Mouse (Mus musculus): ENCODE data around the gene Smc6. TPM values are rescaled to one million over a fixed set of nuclear protein-coding genes. Genes with fewer than 3 reads are reported as not detected.

Gene Smc6
- polyA plus RNA-seq, 1 experiment = 63.3 TPM

DNA sequence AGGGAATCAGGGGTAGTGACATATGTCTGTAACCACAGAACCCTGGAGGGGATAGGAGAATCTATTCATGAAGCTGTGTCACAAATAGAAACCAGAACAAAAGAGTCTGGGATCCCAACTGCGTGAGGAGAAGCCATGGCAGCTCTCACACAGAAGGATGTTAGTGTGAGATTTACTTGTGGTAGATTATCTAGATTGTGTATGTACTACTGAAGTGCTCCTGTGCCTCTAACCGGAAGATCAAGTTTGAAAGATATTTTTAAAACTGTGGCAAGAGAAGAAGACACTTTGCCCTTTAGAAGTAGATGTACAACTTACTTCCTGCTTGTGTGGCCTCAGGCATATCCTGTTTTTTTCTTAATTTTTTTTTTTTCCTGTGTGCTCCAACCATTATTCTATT lies 35.4 kb upstream of the Smc6 start:
- Histone ChIP-seq H3K4me1 (ENCODE audit: control insufficient read depth, insufficient read depth, low read length) (no peaks in the 10 kb centered on the region), H3K4me3 (ENCODE audit: insufficient read depth, low read length) (no peak overlapping the region), H3K27ac (ENCODE audit: insufficient read depth, low read depth, low read length) (no peak overlapping the region)
- TF ChIP-seq CTCF (IDR thresholded peaks at IDR 0.05; ENCODE audit: low read depth, low read length) = no peak
- no peak for TF ChIP-seq POLR2A (IDR thresholded peaks at IDR 0.05; ENCODE audit: borderline replicate concordance, low read depth, low read length)

DNA sequence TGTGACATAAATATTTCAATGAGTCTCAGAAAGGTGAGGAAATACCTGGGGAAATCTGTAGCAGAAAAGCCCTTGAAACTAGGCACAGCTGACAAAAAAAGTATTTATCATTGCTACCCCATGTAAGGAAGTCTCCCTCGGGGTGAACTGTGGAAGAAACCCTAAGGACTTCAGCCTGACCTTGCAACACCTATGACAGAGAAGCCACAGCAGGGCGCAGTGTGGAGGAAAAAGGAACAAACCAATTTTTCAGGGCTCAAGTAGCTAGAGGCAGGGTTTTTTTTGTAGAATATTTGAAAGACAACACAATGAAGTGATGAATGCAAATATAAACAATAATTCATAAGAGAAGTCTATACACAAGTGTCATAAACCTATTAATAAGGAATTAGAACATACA lies 29.7 kb upstream of the Smc6 start:
- TF ChIP-seq CTCF (IDR thresholded peaks at IDR 0.05; ENCODE audit: low read depth, low read length) (no peak), POLR2A (IDR thresholded peaks at IDR 0.05; ENCODE audit: borderline replicate concordance, low read depth, low read length) (no peak)
- Histone ChIP-seq H3K4me3 (ENCODE audit: insufficient read depth, low read length) (no peak overlapping the region), H3K4me1 (ENCODE audit: control insufficient read depth, insufficient read depth, low read length) (no peaks in the 10 kb centered on the region), H3K27ac (ENCODE audit: insufficient read depth, low read depth, low read length) (no peak overlapping the region)

DNA sequence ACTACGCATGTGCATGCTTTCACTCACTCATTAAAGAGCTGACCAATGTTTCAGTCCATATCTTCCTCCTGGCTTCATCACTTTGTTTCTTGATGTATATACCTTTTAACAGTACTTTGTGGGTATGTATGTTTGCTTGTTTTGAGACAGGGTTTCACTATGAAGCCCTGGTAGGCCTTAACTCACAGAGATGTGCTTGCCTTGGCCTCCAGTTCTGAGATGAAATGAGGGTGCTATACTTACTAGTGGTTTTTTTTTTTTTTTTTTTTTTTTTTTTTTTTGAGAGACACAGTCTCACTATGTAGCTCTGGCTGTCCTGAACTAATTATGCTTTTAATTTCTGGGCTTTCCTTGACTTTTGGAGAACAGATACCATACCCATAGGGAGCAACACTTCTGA lies 18.2 kb upstream of the Smc6 start:
- Histone ChIP-seq H3K4me3 (ENCODE audit: insufficient read depth, low read length) (no peak overlapping the region), H3K4me1 (ENCODE audit: control insufficient read depth, insufficient read depth, low read length) (no peaks in the 10 kb centered on the region), H3K27ac (ENCODE audit: insufficient read depth, low read depth, low read length) (no peak overlapping the region)
- TF ChIP-seq POLR2A (IDR thresholded peaks at IDR 0.05; ENCODE audit: borderline replicate concordance, low read depth, low read length) = no peak

DNA sequence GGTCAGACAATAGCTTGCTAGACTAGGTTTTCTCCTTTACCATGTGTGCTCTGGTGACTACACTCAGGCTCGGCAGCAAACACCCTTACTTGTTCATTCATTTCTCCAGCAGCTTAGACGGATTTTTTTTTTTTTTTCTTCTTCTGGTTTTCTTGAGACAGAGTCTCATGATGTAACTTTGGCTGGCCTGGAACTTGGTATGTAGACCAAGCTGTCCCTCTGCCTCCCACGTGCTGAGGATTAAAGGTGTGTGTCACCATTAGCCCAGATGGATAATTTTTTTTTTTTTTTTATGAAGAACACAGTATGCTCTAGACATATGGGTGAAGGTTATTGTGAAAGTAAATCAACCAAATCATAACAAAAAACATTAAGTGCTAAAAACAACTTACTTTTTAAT lies 15.4 kb upstream of the Smc6 start:
- Histone ChIP-seq H3K4me1 (ENCODE audit: control insufficient read depth, insufficient read depth, low read length) (no peaks in the 10 kb centered on the region), H3K27ac (ENCODE audit: insufficient read depth, low read depth, low read length) (no peak overlapping the region), H3K4me3 (ENCODE audit: insufficient read depth, low read length) (no peak overlapping the region)
- no peak for TF ChIP-seq POLR2A (IDR thresholded peaks at IDR 0.05; ENCODE audit: borderline replicate concordance, low read depth, low read length)
- no peak for TF ChIP-seq CTCF (IDR thresholded peaks at IDR 0.05; ENCODE audit: low read depth, low read length)

DNA sequence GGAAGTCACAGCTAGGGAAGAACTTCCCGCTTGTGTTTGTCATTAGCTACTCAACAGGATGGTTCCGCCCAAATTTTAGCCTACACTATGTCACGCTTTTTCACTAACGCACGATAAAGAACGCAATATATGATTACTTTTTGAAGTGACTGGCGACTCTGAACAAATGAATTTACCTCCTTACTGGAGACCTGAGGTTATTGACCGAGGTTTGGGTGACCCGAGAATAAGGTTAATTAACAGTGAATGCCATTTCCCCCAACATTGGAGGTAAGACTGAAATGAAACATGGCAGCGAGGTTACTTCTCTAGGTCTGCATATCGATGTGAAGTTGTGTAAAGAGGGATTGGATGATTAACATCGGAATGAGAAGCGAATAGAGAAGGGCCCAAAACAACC lies 791 bp upstream of the Smc6 start:
- Histone ChIP-seq H3K27ac (ENCODE audit: insufficient read depth, low read depth, low read length) (peak overlapping the region; percentile 86), H3K4me3 (ENCODE audit: insufficient read depth, low read length) (peak overlapping the region; percentile 82), H3K4me1 (ENCODE audit: control insufficient read depth, insufficient read depth, low read length) (peaks cover 2% of the 10 kb centered on the region; the same call in 1 of the 2 replicates)
- TF ChIP-seq POLR2A (IDR thresholded peaks at IDR 0.05; ENCODE audit: borderline replicate concordance, low read depth, low read length) (no peak), CTCF (IDR thresholded peaks at IDR 0.05; ENCODE audit: low read depth, low read length) (no peak)

DNA sequence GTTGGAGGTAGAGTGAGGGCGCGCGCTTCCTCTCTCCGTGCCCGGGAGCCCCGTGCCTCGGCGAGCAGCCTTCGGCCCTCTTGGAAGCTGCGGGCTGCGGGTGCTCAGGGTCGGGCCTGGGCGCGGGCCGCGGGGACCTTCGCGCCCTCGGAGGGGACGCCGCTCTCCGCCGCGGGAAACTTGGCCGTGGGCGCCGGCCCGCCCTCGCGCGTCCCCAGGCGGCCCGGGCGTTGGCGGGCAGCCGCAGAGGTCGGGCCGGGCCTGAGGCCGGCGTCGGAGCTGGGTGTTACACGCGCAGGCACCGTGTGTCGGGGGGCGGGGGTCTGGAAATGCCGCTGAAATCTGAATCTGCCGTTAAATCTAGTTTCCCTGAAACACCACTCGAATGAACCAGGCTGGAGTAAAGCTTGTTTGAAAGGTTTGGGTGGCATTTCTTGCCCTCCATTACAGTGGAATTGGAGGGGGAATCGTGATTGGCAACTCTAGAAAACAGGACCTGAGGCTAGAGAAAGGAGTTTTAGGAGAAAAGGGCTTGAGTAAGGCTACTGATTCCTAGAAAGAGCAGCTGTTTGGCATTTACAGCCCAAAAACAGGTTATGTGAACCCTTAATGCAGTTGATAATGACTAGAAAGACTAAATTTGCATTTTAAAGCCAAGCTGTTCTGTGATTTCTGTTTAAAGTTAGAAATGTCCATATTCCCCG lies 748 bp downstream of the Smc6 start:
- H3K4me1 ChIP-seq (ENCODE audit: control insufficient read depth, insufficient read depth, low read length) = peaks cover 2% of the 10 kb centered on the region; the same call in 1 of the 2 replicates
- H3K4me3 ChIP-seq (ENCODE audit: insufficient read depth, low read length) = peak overlapping the region; percentile 82
- TF ChIP-seq CTCF (IDR thresholded peaks at IDR 0.05; ENCODE audit: low read depth, low read length) (no peak), POLR2A (IDR thresholded peaks at IDR 0.05; ENCODE audit: borderline replicate concordance, low read depth, low read length) (no peak)
- peak overlapping the region; percentile 60 for H3K27ac ChIP-seq (ENCODE audit: insufficient read depth, low read depth, low read length)

DNA sequence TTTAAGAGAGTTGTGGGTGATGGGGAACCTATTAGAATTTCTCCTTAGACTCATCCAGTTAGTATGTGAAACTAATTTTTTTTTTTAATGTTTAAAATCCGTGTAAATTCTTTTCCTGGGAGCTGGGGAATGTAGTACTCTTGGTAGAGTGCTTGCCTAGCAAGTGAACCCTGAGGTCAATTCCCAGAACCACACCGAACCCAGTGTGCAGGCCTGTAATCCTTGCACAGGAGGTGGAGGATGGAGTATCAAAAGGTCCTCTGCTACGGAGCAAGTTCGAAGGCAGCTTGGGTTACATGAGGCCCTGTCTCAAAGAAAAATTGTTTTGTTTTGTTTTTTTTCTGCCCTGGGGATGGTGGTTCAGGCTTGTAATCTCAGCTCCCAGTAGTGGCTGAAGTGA lies 1.3 kb downstream of the Smc6 start:
- TF ChIP-seq POLR2A (IDR thresholded peaks at IDR 0.05; ENCODE audit: borderline replicate concordance, low read depth, low read length) (no peak), CTCF (IDR thresholded peaks at IDR 0.05; ENCODE audit: low read depth, low read length) (no peak)
- peak overlapping the region; percentile 60; the same call in 1 of the 2 replicates for H3K27ac ChIP-seq (ENCODE audit: insufficient read depth, low read depth, low read length)
- peaks cover 2% of the 10 kb centered on the region; the same call in 1 of the 2 replicates for H3K4me1 ChIP-seq (ENCODE audit: control insufficient read depth, insufficient read depth, low read length)
- H3K4me3 ChIP-seq (ENCODE audit: insufficient read depth, low read length) = peak overlapping the region; percentile 82

DNA sequence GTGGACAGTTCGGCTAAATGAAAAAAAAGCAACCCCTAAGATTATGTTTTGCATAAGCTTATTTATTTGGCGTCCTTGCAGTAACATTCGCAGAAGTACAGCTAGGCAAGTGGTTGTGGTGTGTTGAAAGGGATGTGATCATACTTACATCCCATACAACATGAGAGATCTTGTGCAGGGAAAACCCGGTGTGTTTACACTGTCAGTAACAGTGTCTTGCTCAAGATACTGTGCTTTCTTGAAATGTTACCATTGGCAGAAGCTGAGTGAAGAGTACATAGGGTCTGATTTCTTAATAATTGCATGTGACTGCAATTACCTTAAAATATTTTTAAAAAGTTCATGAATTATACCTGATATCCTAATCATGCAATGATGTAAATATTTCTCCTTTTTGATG lies 6.9 kb downstream of the Smc6 start:
- TF ChIP-seq CTCF (IDR thresholded peaks at IDR 0.05; ENCODE audit: low read depth, low read length) (no peak), POLR2A (IDR thresholded peaks at IDR 0.05; ENCODE audit: borderline replicate concordance, low read depth, low read length) (no peak)
- no peak overlapping the region for H3K4me3 ChIP-seq (ENCODE audit: insufficient read depth, low read length)
- no peak overlapping the region for H3K27ac ChIP-seq (ENCODE audit: insufficient read depth, low read depth, low read length)
- peaks cover 11% of the 10 kb centered on the region for H3K4me1 ChIP-seq (ENCODE audit: control insufficient read depth, insufficient read depth, low read length)

DNA sequence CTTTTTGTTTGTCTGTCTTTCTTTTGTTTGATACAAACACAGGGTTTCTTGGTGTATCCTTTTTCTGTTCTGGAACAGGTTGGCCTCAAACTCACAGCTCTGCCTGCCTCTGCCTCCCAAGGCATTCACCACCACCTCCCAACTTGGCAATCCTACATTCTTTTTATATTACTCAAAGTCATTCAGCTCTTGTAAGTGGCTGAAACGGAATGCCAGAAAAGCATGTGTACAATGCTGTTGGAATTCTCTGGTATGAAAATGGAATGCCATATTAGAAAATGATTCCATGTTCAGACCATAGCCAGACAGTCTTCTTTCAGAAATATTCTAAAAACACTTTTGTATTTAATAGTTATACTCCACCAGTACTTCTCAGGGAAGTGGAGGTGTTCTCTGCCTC lies 7.5 kb downstream of the Smc6 start:
- TF ChIP-seq CTCF (IDR thresholded peaks at IDR 0.05; ENCODE audit: low read depth, low read length) (no peak), POLR2A (IDR thresholded peaks at IDR 0.05; ENCODE audit: borderline replicate concordance, low read depth, low read length) (no peak)
- peaks cover 9% of the 10 kb centered on the region for H3K4me1 ChIP-seq (ENCODE audit: control insufficient read depth, insufficient read depth, low read length)
- no peak overlapping the region for H3K27ac ChIP-seq (ENCODE audit: insufficient read depth, low read depth, low read length)
- H3K4me3 ChIP-seq (ENCODE audit: insufficient read depth, low read length) = no peak overlapping the region

DNA sequence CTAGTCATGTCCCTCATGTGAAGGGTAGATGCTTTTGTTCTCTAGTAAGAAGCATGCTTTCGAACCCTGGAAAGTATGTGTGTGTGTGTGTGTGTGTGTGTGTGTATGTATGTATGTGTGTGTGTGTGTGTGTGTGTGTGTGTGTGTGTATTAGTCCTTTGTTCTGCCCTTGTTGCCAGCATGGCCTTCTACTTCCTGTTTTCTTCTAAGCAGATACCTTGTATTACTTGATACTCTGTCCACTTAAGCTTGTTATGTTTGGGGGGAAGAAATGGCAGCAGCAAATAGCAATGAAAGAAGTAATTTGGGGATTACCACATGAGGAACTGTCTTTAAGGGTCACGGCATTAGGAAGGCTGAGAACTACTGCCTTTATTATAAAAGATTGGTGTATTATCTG lies 10.9 kb downstream of the Smc6 start:
- H3K27ac ChIP-seq (ENCODE audit: insufficient read depth, low read depth, low read length) = peak overlapping the region; percentile 54
- peaks cover 9% of the 10 kb centered on the region for H3K4me1 ChIP-seq (ENCODE audit: control insufficient read depth, insufficient read depth, low read length)
- TF ChIP-seq CTCF (IDR thresholded peaks at IDR 0.05; ENCODE audit: low read depth, low read length) (no peak), POLR2A (IDR thresholded peaks at IDR 0.05; ENCODE audit: borderline replicate concordance, low read depth, low read length) (no peak)
- no peak overlapping the region for H3K4me3 ChIP-seq (ENCODE audit: insufficient read depth, low read length)

Measured in bone marrow macrophage, adult 2 months (primary cell).